Mouse (Mus musculus) ES-E14 (cell line): ENCODE measurements around the gene Azin2. TPM values are rescaled to one million over a fixed set of nuclear protein-coding genes. Genes with fewer than 3 reads are reported as not detected.

Source experiments
- DNase-seq: peaks from one replicate; pipeline ENCODE4 v3.0.0-alpha.2; 2013; ENCODE audit warnings: low read depth, low spot score
- H3K27ac ChIP-seq: 2 replicates; pipeline ENCODE4 v1.5.1; 2012; ENCODE audit warnings: low read depth, mild to moderate bottlenecking, low read length, moderate library complexity, mixed read lengths; ENCODE audit not compliant: poor library complexity, insufficient read depth, severe bottlenecking
- H3K36me3 ChIP-seq: 2 replicates; pipeline ENCODE4 v1.6.1; 2012; ENCODE audit warnings: mild to moderate bottlenecking, low read length, moderate library complexity, mixed read lengths; ENCODE audit not compliant: control insufficient read depth, poor library complexity, insufficient read depth, severe bottlenecking
- H3K4me1 ChIP-seq, 2 experiments: fragments of 150-350 bp in 1 of 2; sonication (generic) in 1 of 2; 2 replicates each; pipeline ENCODE4 v1.6.1; 2012; ENCODE audit warnings: low read length in 2 of 2, mild to moderate bottlenecking in 1 of 2, mixed read lengths in 1 of 2; ENCODE audit not compliant: control insufficient read depth in 2 of 2, insufficient read depth in 2 of 2, poor library complexity in 1 of 2
- H3K4me3 ChIP-seq, 2 experiments: fragments of 150-350 bp in 1 of 2; sonication (generic) in 1 of 2; 2 replicates each; pipeline ENCODE4 v1.5.1; 2012; ENCODE audit warnings: low read length in 2 of 2, low read depth in 1 of 2, mild to moderate bottlenecking in 1 of 2, mixed read lengths in 1 of 2; ENCODE audit not compliant: insufficient read depth in 1 of 2, poor library complexity in 1 of 2, severe bottlenecking in 1 of 2
- H3K9ac ChIP-seq: 2 replicates; pipeline ENCODE4 v1.6.1; 2012; ENCODE audit warnings: low read depth, mild to moderate bottlenecking, low read length, mixed read lengths; ENCODE audit not compliant: poor library complexity, insufficient read depth, severe bottlenecking
- H3K9me3 ChIP-seq: fragments of 150-350 bp; sonication (generic); 2 replicates; pipeline ENCODE4 v1.6.1; 2012; ENCODE audit warnings: low read depth, mild to moderate bottlenecking, low read length; ENCODE audit not compliant: control insufficient read depth, insufficient read depth
- CHD2 ChIP-seq: IDR thresholded peaks from 2 replicates; pipeline ENCODE4 v1.6.1; 2014; ENCODE audit warnings: mild to moderate bottlenecking, low read depth, low read length, inconsistent platforms
- HCFC1 ChIP-seq: IDR thresholded peaks from 2 replicates; pipeline ENCODE4 v1.6.1; 2012; ENCODE audit warnings: low read length, inconsistent platforms, borderline replicate concordance; ENCODE audit not compliant: insufficient read depth
- MAFK ChIP-seq: IDR thresholded peaks from 2 replicates; pipeline ENCODE4 v1.6.1; 2014; ENCODE audit warnings: mild to moderate bottlenecking, low read depth, low read length, inconsistent platforms; ENCODE audit not compliant: insufficient read depth
- ZC3H11A ChIP-seq: IDR thresholded peaks from 2 replicates; pipeline ENCODE4 v1.6.1; 2012; ENCODE audit warnings: low read depth, mild to moderate bottlenecking, inconsistent platforms, low read length, borderline replicate concordance
- ZNF384 ChIP-seq: IDR thresholded peaks from 2 replicates; pipeline ENCODE4 v1.6.1; 2012; ENCODE audit warnings: low read depth, low read length, inconsistent platforms
- in situ Hi-C, 2 experiments: fragments of 600-800 bp; cut with MboI; formaldehyde crosslinking; loops; one replicate each; pipeline ENCODE4 v1.15.1; 2025; ENCODE audit warnings: low sequenced_read_pairs in 2 of 2, inconsistent platforms in 1 of 2; ENCODE audit not compliant: unreplicated experiment in 2 of 2
- total RNA-seq: library from RNA; depleted of rRNA; stranded (reverse); fragments of 300-350 nt; gene quantifications from 2 replicates; pipeline ENCODE4 v1.2.3, GENCODE M21; 2012

The Azin2 gene
- total RNA-seq, 1 experiment, result 16.0 TPM

DNA sequence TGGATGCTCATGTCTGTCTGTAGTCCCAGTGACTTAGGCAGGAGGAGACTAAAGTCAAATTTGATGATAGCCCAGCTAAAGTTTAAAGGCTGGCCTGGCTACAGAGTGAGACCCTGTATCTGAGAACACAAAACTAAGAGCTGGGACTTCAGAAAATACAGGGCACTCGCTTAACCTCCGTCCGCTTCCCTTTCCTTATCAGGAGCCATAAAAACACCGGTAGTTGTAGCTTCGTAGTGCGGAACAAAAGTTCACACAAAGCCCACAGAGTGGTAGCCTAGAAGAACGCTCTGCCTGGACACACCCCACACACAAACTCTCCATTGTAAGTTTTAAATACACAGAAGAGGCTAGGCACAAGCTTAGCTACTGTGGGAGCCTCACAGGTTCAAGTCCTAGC lies 33.0 kb upstream of the Azin2 start:
- Histone ChIP-seq H3K9ac (peak overlapping the region; percentile 44; the same call in 1 of the 2 replicates), H3K4me1 (peaks cover 0 to 23% of the 10 kb centered on the region in 2 experiments; a peak in 2 of 4 replicates), H3K27ac (no peak overlapping the region), H3K36me3 (peaks cover 29% of the 10 kb centered on the region; the same call in 1 of the 2 replicates), H3K9me3 (no peaks in the 10 kb centered on the region), H3K4me3 (peak overlapping the region; percentile 15 to 25; a peak in 2 of 4 replicates)
- in situ Hi-C loops, result no loop called here
- no peak for TF ChIP-seq HCFC1
- no peak for DNase-seq

DNA sequence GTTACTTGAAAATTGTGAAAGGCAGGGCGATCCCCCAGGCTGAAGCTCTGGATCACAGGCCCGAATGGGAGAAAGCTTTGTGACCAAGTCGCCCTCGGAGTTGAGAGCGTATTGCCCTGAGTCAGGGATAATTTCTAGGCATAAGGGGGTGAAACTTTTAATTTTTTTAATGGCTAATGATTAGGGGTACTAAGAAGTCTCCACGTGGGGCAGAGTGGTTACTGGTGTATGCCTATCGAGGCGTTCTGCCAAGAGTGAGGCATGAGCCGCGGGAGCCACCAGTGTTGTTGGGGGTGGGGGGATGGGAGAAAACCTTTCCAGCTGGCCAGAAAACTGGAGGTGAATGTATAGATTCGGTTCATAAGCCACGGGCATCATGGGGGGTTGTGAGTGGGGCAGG lies 31.4 kb upstream of the Azin2 start:
- Histone ChIP-seq H3K4me1 (peaks cover 3 to 23% of the 10 kb centered on the region in 2 experiments; a peak in 3 of 4 replicates), H3K27ac (no peak overlapping the region; the same call in 1 of the 2 replicates), H3K4me3 (peak overlapping the region; percentile 83 to 88), H3K9me3 (no peaks in the 10 kb centered on the region), H3K36me3 (peaks cover 21% of the 10 kb centered on the region; the same call in 1 of the 2 replicates), H3K9ac (peak overlapping the region; percentile 85)
- DNase-seq, result no peak
- in situ Hi-C loops, result no loop called here
- TF ChIP-seq ZC3H11A (no peak), MAFK (no peak), HCFC1 (no peak), CHD2 (no peak), ZNF384 (no peak)

DNA sequence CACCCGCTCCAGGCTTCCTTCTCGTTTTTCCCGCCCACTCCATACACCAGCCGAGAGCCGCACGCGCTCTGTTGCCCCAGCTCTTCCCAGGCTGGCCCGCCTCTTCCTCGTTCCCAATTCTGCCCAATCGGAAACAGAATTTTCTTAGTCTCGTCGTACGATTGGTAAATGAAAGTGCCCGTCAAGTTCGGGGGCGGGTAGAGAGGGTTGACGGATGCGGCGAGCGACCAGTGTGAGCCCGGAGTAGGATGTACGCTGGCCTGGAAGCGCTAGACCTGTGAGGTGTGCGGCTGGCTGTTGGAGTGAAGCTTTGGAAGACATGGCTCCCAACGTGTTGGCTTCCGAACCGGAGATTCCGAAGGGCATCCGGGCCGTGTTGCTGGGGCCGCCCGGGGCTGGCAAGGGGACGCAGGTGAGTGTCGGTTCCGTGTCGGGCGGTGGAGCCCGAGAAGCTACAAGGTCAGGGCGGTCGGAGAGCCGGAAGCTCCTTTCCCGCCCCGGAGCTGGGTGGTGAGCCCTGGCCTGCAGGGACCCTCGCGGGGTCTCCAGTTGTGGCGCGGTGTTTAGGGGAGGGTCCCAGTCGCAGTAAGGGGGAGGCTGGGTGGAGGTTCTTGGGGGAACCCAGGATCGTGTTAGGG lies 30.9 kb upstream of the Azin2 start:
- Histone ChIP-seq H3K27ac (peak overlapping the region; percentile 32; the same call in 1 of the 2 replicates), H3K9ac (peak overlapping the region; percentile 85), H3K4me3 (peak overlapping the region; percentile 83 to 88), H3K9me3 (no peaks in the 10 kb centered on the region), H3K36me3 (peaks cover 18% of the 10 kb centered on the region; the same call in 1 of the 2 replicates), H3K4me1 (peaks cover 3 to 23% of the 10 kb centered on the region in 2 experiments; a peak in 3 of 4 replicates)
- DNase-seq, result peak; percentile 99
- TF ChIP-seq CHD2 (peak; percentile 92), HCFC1 (no peak)
- in situ Hi-C loops, result no loop called here

DNA sequence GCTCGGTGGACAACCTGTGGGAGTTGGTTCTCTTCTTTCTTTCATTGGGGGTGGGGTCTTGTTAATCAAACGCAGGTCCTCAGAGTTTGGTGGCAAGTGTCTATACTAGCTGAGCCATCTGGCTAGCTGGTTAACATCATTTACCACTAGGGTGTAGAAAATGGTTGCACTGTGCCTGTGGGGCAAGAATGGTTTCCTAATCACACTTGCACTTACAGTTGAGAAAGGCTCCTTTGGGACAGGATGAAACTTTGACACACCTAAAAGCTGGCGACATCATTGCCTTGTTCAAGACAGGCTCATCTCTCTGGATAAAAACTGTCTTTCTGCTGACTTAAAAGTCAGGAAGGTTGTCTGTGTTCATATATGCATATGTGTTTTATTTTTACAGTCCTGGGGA lies 29.9 kb upstream of the Azin2 start:
- H3K36me3 ChIP-seq, result peaks cover 13% of the 10 kb centered on the region; the same call in 1 of the 2 replicates
- no peak for DNase-seq
- no peaks in the 10 kb centered on the region for H3K9me3 ChIP-seq
- no peak overlapping the region for H3K27ac ChIP-seq
- H3K4me3 ChIP-seq, result no peak overlapping the region
- no peak overlapping the region for H3K9ac ChIP-seq
- in situ Hi-C loops, result no loop called here
- H3K4me1 ChIP-seq, result peaks cover 3 to 16% of the 10 kb centered on the region in 2 experiments; a peak in 3 of 4 replicates
- TF ChIP-seq ZNF384 (no peak), CHD2 (no peak), HCFC1 (no peak), MAFK (no peak), ZC3H11A (no peak)
